Mouse (Mus musculus): ENCODE measurements around the gene Camk1. TPM values are rescaled to one million over a fixed set of nuclear protein-coding genes. Genes with fewer than 3 reads are reported as not detected.

Camk1 gene
- polyA plus RNA-seq, 1 experiment from 2014 or later = 107 TPM

DNA sequence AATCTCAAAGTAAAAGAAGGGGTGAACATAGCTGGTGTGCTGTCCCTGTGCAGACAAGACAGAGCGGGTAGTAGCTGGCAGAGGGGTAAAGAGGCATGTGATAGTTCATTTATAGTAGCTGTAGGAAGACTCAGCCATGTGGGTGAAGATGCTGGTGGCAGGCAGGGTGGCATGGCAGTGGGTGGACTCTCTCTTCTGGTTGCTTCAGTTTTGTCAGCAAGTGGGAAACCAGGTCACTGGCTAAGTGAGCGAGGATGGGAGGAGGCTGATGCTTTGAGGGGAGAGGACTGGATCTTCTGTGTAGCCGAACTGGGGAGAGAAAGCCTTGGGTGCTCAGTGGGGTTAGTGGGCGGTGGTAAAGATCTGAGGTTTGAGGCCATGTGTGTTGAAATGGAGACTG is 56.5 kb downstream of the Camk1 start:
- WGBS = 60% methylated on average over 4 of the region's 4 CpGs

DNA sequence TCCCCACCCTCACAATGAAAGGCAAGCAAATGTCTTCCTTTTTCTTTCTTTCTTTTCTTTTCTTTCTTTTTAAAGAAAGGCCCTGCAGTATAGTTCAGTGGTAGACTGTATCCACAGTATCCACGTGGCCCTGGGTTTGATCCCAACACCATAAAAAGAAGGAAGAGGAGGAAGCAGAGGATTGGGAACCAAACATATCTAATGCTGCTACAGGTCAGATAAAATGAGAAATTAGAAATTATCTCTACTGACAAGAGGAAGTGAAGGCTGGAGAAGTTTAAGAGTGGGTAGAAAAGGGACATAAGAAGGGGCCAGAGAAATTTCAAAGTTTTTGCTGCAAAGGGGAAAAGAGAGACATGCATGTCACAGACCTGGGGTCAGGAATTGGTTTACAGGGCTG is 57.5 kb downstream of the Camk1 start:
- ATAC-seq (ENCODE audit: insufficient number of reproducible peaks, insufficient read depth, low FRiP score, low read depth) = no peak
- Histone ChIP-seq H3K27ac (ENCODE audit: low read length) (no peak overlapping the region), H3K4me3 (ENCODE audit: low read depth, low read length) (no peak overlapping the region), H3K36me3 (ENCODE audit: control insufficient read depth, insufficient read depth, low read length) (no peaks in the 10 kb centered on the region), H3K9me3 (ENCODE audit: control insufficient read depth, low read depth, low read length) (no peaks in the 10 kb centered on the region), H3K27me3 (ENCODE audit: control insufficient read depth, insufficient read depth, low read length) (peaks cover 9% of the 10 kb centered on the region; the same call in 1 of the 2 replicates), H3K4me1 (ENCODE audit: control insufficient read depth, insufficient read depth, low read length) (no peaks in the 10 kb centered on the region), H3K9ac (replicated peaks; ENCODE audit: low read depth, low read length) (no peak overlapping the region), H3K4me2 (replicated peaks; ENCODE audit: low read depth, low read length) (no peak overlapping the region)
- whole genome bisulfite sequencing = 57% methylated on average over 1 of the region's 1 CpGs

More for the DNA sequence above, 56.5 kb downstream of the Camk1 start:
- H3K27me3 ChIP-seq (ENCODE audit: control insufficient read depth, insufficient read depth, low read length) = peaks cover 7% of the 10 kb centered on the region; the same call in 1 of the 2 replicates
- no peaks in the 10 kb centered on the region for H3K36me3 ChIP-seq (ENCODE audit: control insufficient read depth, insufficient read depth, low read length)
- ATAC-seq (ENCODE audit: insufficient number of reproducible peaks, insufficient read depth, low FRiP score, low read depth) = no peak
- H3K4me1 ChIP-seq (ENCODE audit: control insufficient read depth, insufficient read depth, low read length) = no peaks in the 10 kb centered on the region
- H3K4me3 ChIP-seq (ENCODE audit: low read depth, low read length) = no peak overlapping the region
- H3K9me3 ChIP-seq (ENCODE audit: control insufficient read depth, low read depth, low read length) = no peaks in the 10 kb centered on the region
- H3K27ac ChIP-seq (ENCODE audit: low read length) = no peak overlapping the region
- H3K9ac ChIP-seq (replicated peaks; ENCODE audit: low read depth, low read length) = no peak overlapping the region
- no peak overlapping the region for H3K4me2 ChIP-seq (replicated peaks; ENCODE audit: low read depth, low read length)

- Histone ChIP-seq H3K27ac (ENCODE audit: low read length) (no peak overlapping the region), H3K4me1 (ENCODE audit: control insufficient read depth, insufficient read depth, low read length) (no peaks in the 10 kb centered on the region), H3K9ac (replicated peaks; ENCODE audit: low read depth, low read length) (no peak overlapping the region), H3K36me3 (ENCODE audit: control insufficient read depth, insufficient read depth, low read length) (no peaks in the 10 kb centered on the region), H3K27me3 (ENCODE audit: control insufficient read depth, insufficient read depth, low read length) (peaks cover 9% of the 10 kb centered on the region; the same call in 1 of the 2 replicates), H3K4me3 (ENCODE audit: low read depth, low read length) (no peak overlapping the region), H3K4me2 (replicated peaks; ENCODE audit: low read depth, low read length) (no peak overlapping the region), H3K9me3 (ENCODE audit: control insufficient read depth, low read depth, low read length) (no peaks in the 10 kb centered on the region)
- ATAC-seq (ENCODE audit: insufficient number of reproducible peaks, insufficient read depth, low FRiP score, low read depth) = no peak
- WGBS = 76% methylated on average over 3 of the region's 3 CpGs
Observed at GRCm38 (mm10) chr6:113284931-113285330, 58.9 kb downstream of the Camk1 start.

Other genes with a start within 250 kb of the Camk1 start
- 0.87 and 1.8 TPM in 2 replicates for gene Lhfpl4, start 148.6 kb downstream of the Camk1 start, polyA plus RNA-seq (2014; fragmentation: Nextera tagmentation; extraction: Ambion mirVana)
- 31.6 and 33.2 TPM in 2 replicates for gene Mtmr14, start 106.1 kb downstream of the Camk1 start, polyA plus RNA-seq (2014; fragmentation: Nextera tagmentation; extraction: Ambion mirVana)
- gene Cpne9, start 61.7 kb downstream of the Camk1 start, polyA plus RNA-seq (2014; fragmentation: Nextera tagmentation; extraction: Ambion mirVana) = 0.20 TPM in 1 of 2 replicates, not detected in the other
- gene Brpf1, start 36.8 kb downstream of the Camk1 start, polyA plus RNA-seq (2014; fragmentation: Nextera tagmentation; extraction: Ambion mirVana) = 20.1 and 21.1 TPM in 2 replicates
- 14.7 and 18.0 TPM in 2 replicates for gene Ogg1, start 17.0 kb downstream of the Camk1 start, polyA plus RNA-seq (2014; fragmentation: Nextera tagmentation; extraction: Ambion mirVana)
- 52.6 and 54.8 TPM in 2 replicates for gene Tada3, start 33.9 kb upstream of the Camk1 start, polyA plus RNA-seq (2014; fragmentation: Nextera tagmentation; extraction: Ambion mirVana)
- 222 and 230 TPM in 2 replicates for gene Arpc4, start 34.1 kb upstream of the Camk1 start, polyA plus RNA-seq (2014; fragmentation: Nextera tagmentation; extraction: Ambion mirVana)
- 2.6 and 2.7 TPM in 2 replicates for gene Ttll3, start 45.3 kb upstream of the Camk1 start, polyA plus RNA-seq (2014; fragmentation: Nextera tagmentation; extraction: Ambion mirVana)
- gene Rpusd3, start 75.4 kb upstream of the Camk1 start, polyA plus RNA-seq (2014; fragmentation: Nextera tagmentation; extraction: Ambion mirVana) = 20.2 and 20.3 TPM in 2 replicates
- gene Cidec, start 91.8 kb upstream of the Camk1 start, polyA plus RNA-seq (2014; fragmentation: Nextera tagmentation; extraction: Ambion mirVana) = 0.46 TPM in 1 of 2 replicates, not detected in the other
- gene Jagn1, start 98.6 kb upstream of the Camk1 start, polyA plus RNA-seq (2014; fragmentation: Nextera tagmentation; extraction: Ambion mirVana) = 78.6 and 81.1 TPM in 2 replicates
- gene Il17re, start 114.5 kb upstream of the Camk1 start, polyA plus RNA-seq (2014; fragmentation: Nextera tagmentation; extraction: Ambion mirVana) = 19.0 and 19.8 TPM in 2 replicates
- gene Il17rc, start 127.4 kb upstream of the Camk1 start, polyA plus RNA-seq (2014; fragmentation: Nextera tagmentation; extraction: Ambion mirVana) = 10.6 and 12.9 TPM in 2 replicates
- 16.0 and 20.5 TPM in 2 replicates for gene Creld1, start 139.3 kb upstream of the Camk1 start, polyA plus RNA-seq (2014; fragmentation: Nextera tagmentation; extraction: Ambion mirVana)
- 0.48 and 0.61 TPM in 2 replicates for gene Prrt3, start 157.9 kb upstream of the Camk1 start, polyA plus RNA-seq (2014; fragmentation: Nextera tagmentation; extraction: Ambion mirVana)
- 84.8 and 94.9 TPM in 2 replicates for gene Emc3, start 187.7 kb upstream of the Camk1 start, polyA plus RNA-seq (2014; fragmentation: Nextera tagmentation; extraction: Ambion mirVana)
- 12.3 and 13.8 TPM in 2 replicates for gene Fancd2, start 187.7 kb upstream of the Camk1 start, polyA plus RNA-seq (2014; fragmentation: Nextera tagmentation; extraction: Ambion mirVana)

Measured in stomach, embryonic 14.5 days (tissue).